Mouse (Mus musculus) testis, adult 2 months (tissue): ENCODE data around the gene Klra5.

Experiments used
- CTCF ChIP-seq: fragments of 200-500 bp; IDR thresholded peaks from 2 replicates; pipeline ENCODE4 v1.5.1; 2012; ENCODE audit warnings: low read depth, mild to moderate bottlenecking, inconsistent platforms, low read length, moderate library complexity; ENCODE audit not compliant: control insufficient read depth, insufficient read depth, insufficient replicate concordance
- POLR2A ChIP-seq: fragments of 200-500 bp; IDR thresholded peaks from 2 replicates; pipeline ENCODE4 v1.6.1; 2012; ENCODE audit warnings: low read depth, mild to moderate bottlenecking, inconsistent platforms, low read length, moderate library complexity; ENCODE audit not compliant: control insufficient read depth

GRCm38 (mm10) chr6:129882525-129882924 is 34.9 kb downstream of the Klra5 start:
- TF ChIP-seq CTCF (no peak), POLR2A (no peak)
